Mouse (Mus musculus): Measurements from ENCODE around the gene Olfr98. TPM values are rescaled to one million over a fixed set of nuclear protein-coding genes. Genes with fewer than 3 reads are reported as not detected.

The Olfr98 gene
- polyA plus RNA-seq (2012) = not detected in 2 replicates

DNA sequence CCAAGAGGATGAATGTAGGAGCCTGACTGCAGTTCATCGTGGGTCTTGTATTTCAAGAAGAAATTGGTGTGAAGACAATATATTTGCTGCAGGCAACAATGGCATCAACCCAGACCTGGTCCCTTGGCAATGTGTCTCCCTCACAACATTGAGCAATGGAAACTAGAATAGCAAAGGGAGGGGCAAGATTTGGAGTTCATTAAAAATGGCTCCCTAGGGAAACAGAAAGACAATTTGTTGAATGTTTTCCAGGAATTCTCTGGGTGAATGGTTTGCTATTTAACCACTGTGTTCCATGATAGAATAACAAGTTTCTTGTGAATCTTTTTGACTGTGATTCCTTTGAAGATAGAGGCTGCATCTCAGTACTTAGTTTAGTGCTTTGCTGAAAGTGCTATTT lies at the start of gene Olfr98:
Gene Olfr98, minus strand, starts transcription at position 124 of the 400 bp plus-strand sequence.

DNA sequence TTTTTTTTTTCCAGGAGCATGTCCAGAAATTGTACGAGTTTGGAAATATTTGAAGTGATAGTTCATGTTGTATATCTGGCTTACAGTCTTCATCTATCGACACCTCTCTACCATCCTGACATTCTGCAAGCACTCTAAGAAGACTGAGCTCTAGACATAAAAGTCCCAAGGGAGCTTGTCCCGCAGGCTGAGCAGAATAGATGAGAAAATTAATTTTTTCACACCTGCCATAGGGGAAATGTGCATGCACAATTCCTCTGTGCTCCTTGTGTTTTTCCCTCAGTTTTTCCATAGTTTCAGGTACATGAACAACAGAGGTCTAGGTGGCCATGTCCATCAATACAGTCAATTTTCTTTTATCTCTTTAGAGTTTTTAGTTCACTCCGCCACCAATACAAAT lies 40.7 kb upstream of the Olfr98 start, which contains the start of gene Olfr101:
Gene Olfr101, minus strand, starts transcription at position 101 of the 400 bp plus-strand sequence.

GRCm38 (mm10) chr17:37283360-37283759 lies 19.8 kb upstream of the Olfr98 start, which contains the start of gene Olfr99:
Gene Olfr99, minus strand, starts transcription at chr17:37283460.

GRCm38 (mm10) chr17:37270058-37270701 lies 6.6 kb upstream of the Olfr98 start, which contains the start of gene H2-M3:
Gene H2-M3, plus strand, starts transcription at chr17:37270220.

GRCm38 (mm10) chr17:37237230-37237629 lies 26.3 kb downstream of the Olfr98 start, which contains the start of gene Olfr97:
Gene Olfr97, minus strand, starts transcription at chr17:37237330.

GRCm38 (mm10) chr17:37219846-37220245 lies 43.7 kb downstream of the Olfr98 start, which contains the start of gene Olfr96:
Gene Olfr96, plus strand, starts transcription at chr17:37220146.

GRCm38 (mm10) chr17:37213018-37213417 lies 50.5 kb downstream of the Olfr98 start, which contains the start of gene Olfr95:
Gene Olfr95, minus strand, starts transcription at chr17:37213118.

Other genes starting within 250 kb of the Olfr98 start
- not detected in 2 replicates for gene Mog, start 240.4 kb downstream of the Olfr98 start, polyA plus RNA-seq (2012)
- gene Gabbr1, start 217.8 kb downstream of the Olfr98 start, polyA plus RNA-seq (2012) = 35.7 and 37.7 TPM in 2 replicates
- not detected in 2 replicates for gene Olfr90, start 175.2 kb downstream of the Olfr98 start, polyA plus RNA-seq (2012)
- gene Olfr91, start 165.5 kb downstream of the Olfr98 start, polyA plus RNA-seq (2012) = not detected in 2 replicates
- not detected in 2 replicates for gene Olfr92, start 143.7 kb downstream of the Olfr98 start, polyA plus RNA-seq (2012)
- not detected in 2 replicates for gene Olfr93, start 102.3 kb downstream of the Olfr98 start, polyA plus RNA-seq (2012)
- not detected in 2 replicates for gene Ubd, start 69.9 kb downstream of the Olfr98 start, polyA plus RNA-seq (2012)
- gene Olfr94, start 62.8 kb downstream of the Olfr98 start, polyA plus RNA-seq (2012) = not detected in 2 replicates
- gene Olfr95, start 50.6 kb downstream of the Olfr98 start, polyA plus RNA-seq (2012) = 0.02 TPM in 1 of 2 replicates, not detected in the other
- not detected in 2 replicates for gene Olfr96, start 43.6 kb downstream of the Olfr98 start, polyA plus RNA-seq (2012)
- not detected in 2 replicates for gene Olfr97, start 26.4 kb downstream of the Olfr98 start, polyA plus RNA-seq (2012)
- gene H2-M3, start 6.5 kb upstream of the Olfr98 start, polyA plus RNA-seq (2012) = 1.8 and 2.2 TPM in 2 replicates
- not detected in 2 replicates for gene Olfr99, start 19.7 kb upstream of the Olfr98 start, polyA plus RNA-seq (2012)
- gene Olfr101, start 40.6 kb upstream of the Olfr98 start, polyA plus RNA-seq (2012) = not detected in 2 replicates
- gene Olfr102, start 53.3 kb upstream of the Olfr98 start, polyA plus RNA-seq (2012) = not detected in 2 replicates
- not detected in 2 replicates for gene Olfr103, start 75.9 kb upstream of the Olfr98 start, polyA plus RNA-seq (2012)
- not detected in 2 replicates for gene Olfr104-ps, start 95.8 kb upstream of the Olfr98 start, polyA plus RNA-seq (2012)
- gene Olfr105-ps, start 115.3 kb upstream of the Olfr98 start, polyA plus RNA-seq (2012) = 0.03 TPM in 1 of 2 replicates, not detected in the other
- gene Olfr106-ps, start 126.6 kb upstream of the Olfr98 start, polyA plus RNA-seq (2012) = not detected in 2 replicates
- not detected in 2 replicates for gene Olfr107, start 135.5 kb upstream of the Olfr98 start, polyA plus RNA-seq (2012)
- gene Olfr108, start 181.7 kb upstream of the Olfr98 start, polyA plus RNA-seq (2012) = not detected in 2 replicates
- not detected in 2 replicates for gene Olfr109, start 195.2 kb upstream of the Olfr98 start, polyA plus RNA-seq (2012)
- gene H2-M2, start 219.8 kb upstream of the Olfr98 start, polyA plus RNA-seq (2012) = not detected in 2 replicates
- not detected in 2 replicates for gene Olfr110, start 228.7 kb upstream of the Olfr98 start, polyA plus RNA-seq (2012)
- gene Olfr111, start 244.3 kb upstream of the Olfr98 start, polyA plus RNA-seq (2012) = not detected in 2 replicates